Mouse (Mus musculus) left cerebral cortex, postnatal 10 days (tissue): ENCODE results near the gene Lats2. TPM values are rescaled to one million over a fixed set of nuclear protein-coding genes. Genes with fewer than 3 reads are reported as not detected.
"Not testable (repeated sequence)": the region's sequence is repeated elsewhere in the genome, so short reads cannot be mapped to it uniquely, and the experiment has no call there.

Source experiments
- DNase-seq, 2 experiments: peaks; one replicate each; pipeline ENCODE4 v3.0.0; 2021 to 2022; ENCODE audit warnings: low spot score in 2 of 2, mixed read lengths in 1 of 2; ENCODE audit errors: extremely low spot score in 1 of 2
- intact Hi-C: fragments of 180-260 bp; cut with DNase I; formaldehyde crosslinking; loops from one replicate; pipeline ENCODE4 v1.15.1; 2025
- microRNA-seq: library from miRNA; unstranded; fragments of <30 nt; microRNA quantifications from one replicate; pipeline ENCODE4 v1.2.0, GENCODE M21; 2022
- total RNA-seq, 2 experiments: library from RNA; stranded (reverse); gene quantifications; 2 replicates each; pipeline ENCODE4 v1.2.3; 2021

Lats2 gene
- total RNA-seq, 2 experiments from 2014 or later = 9.6 to 14.4 TPM

- DNase-seq = peak; percentile 63 to 89
- intact Hi-C loops = no loop called here
These were observed 93.2 kb downstream of the Lats2 start, which contains the start of gene Xpo4 for GRCm38 (mm10) chr14:57664822-57665627. Xpo4 (minus strand) TSS chr14:57665430.

DNA sequence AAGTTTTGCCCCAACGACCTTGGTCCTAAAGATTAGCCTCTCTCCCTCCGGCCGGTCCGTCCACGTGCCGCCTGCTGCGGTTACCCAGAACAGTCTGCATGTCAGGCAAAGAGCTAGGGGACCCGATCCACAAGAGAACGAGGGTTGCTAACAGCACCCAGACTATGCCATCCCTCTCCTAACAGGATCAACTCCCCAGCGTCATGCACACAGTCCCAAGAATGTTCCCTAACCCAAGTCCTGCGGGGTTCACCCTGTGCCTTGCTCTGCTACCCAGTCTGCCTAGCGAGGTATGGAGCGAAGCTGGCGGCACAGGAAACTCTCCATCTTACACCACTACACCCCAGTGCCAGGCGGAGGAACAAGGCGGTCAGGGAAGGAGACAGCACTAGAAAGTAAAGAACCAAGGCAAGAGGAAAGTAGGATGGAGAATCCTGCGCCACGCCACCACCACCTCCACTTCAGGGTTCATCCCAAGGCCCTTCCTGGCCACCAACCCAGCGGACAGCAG is 93.8 kb downstream of the Lats2 start:
- DNase-seq = peak in 1 of 2 experiments; percentile 27
- intact Hi-C loops = no loop called here

DNA sequence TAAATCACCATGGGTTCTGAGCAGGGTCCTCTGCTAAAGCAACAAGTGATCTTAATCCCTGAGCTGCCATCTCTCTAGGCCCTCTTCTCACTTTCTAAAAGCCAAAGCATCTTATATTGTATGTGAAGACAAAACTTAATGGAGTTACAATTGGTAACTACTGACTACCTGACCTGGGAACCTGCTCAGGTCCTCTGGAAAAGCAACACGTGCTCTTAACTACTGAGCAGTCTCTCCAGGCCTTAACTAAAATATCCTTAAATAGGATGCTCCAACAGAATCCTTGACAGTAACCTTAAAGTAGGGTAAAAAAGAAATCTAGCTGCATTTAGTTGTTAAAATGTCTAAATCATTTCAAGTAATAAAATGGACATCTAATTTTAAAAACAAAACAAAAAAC is 94.6 kb downstream of the Lats2 start:
- intact Hi-C loops = no loop called here
- no peak for DNase-seq

GRCm38 (mm10) chr14:57658301-57658700 is 99.9 kb downstream of the Lats2 start:
- no peak for DNase-seq
- intact Hi-C loops = no loop called here

DNA sequence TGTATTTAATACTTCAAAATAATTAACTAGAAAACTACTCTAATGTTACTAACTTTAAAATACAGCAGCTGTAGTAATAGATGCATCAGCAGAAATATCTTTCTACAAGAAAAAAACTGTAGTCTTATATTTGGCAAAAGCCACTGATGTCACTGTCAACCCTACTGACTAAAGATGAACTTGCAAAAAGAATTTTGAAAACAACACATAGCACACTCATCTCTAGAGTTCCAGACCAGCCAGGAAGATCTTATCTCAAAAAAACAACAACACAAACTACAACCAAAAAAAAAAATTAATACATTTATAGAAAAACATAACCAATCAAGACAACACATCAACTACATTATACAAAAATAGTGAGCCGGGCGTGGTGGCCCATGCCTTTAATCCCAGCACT is 100.7 kb downstream of the Lats2 start:
- intact Hi-C loops = no loop called here
- DNase-seq = no peak

GRCm38 (mm10) chr14:57656519-57656918 is 101.7 kb downstream of the Lats2 start:
- intact Hi-C loops, DNase-seq: not testable (repeated sequence)

GRCm38 (mm10) chr14:57649501-57649900 is 108.7 kb downstream of the Lats2 start:
- intact Hi-C loops = no loop called here
- no peak for DNase-seq

DNA sequence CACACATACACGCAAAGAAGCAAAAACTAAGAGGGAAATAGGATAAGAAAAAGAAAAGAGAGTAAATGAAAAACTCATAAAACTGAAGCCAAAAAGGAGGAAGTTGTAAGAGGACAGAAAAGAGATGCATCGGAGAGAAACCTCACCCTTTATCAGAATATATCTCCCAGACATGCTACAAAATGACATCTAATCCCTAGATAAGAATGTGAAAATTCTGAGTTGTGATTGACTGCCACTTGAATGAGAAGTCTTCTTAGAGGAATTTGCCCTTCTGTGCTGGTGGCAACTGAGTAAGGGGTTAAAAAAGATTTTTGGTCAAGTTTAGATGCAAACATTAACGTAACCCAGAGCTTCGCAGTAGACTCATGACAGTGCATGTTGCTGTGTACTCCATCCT is 112.0 kb downstream of the Lats2 start:
- no peak for DNase-seq
- intact Hi-C loops = no loop called here

Small RNA genes within 50 kb of the gene (microRNA-seq; reads per million reads assigned to microRNA genes)
- 2.0 reads per million for gene Mir3077

Other genes with a start within 250 kb of the Lats2 start
- 10 to 100 TPM; 12.5 to 14.8 TPM for gene Il17d, start 233.6 kb downstream of the Lats2 start, total RNA-seq
- gene Eef1akmt1, start 186.8 kb downstream of the Lats2 start, total RNA-seq = 10 to 100 TPM; 35.7 to 36.3 TPM
- gene Xpo4, start 93.0 kb downstream of the Lats2 start, total RNA-seq = 10 to 100 TPM; 14.8 to 15.2 TPM
- under 1 TPM in 1 of 2 experiments, not detected in 1; 0.65 TPM for gene Gm49361, start 12.3 kb downstream of the Lats2 start, total RNA-seq
- gene Sap18, start 39.8 kb upstream of the Lats2 start, total RNA-seq = 10 to 100 TPM; 33.2 to 69.0 TPM
- 1 to 10 TPM; 1.8 to 2.1 TPM for gene Ska3, start 67.8 kb upstream of the Lats2 start, total RNA-seq
- gene Mrpl57, start 67.8 kb upstream of the Lats2 start, total RNA-seq = 10 to 100 TPM; 80.9 to 86.9 TPM
- 10 to 100 TPM; 28.3 to 30.3 TPM for gene Zdhhc20, start 131.9 kb upstream of the Lats2 start, total RNA-seq
- 10 to 100 TPM; 34.5 to 35.4 TPM for gene Micu2, start 240.9 kb upstream of the Lats2 start, total RNA-seq